Mouse (Mus musculus): Measurements from ENCODE around the gene Irs2.

DNA sequence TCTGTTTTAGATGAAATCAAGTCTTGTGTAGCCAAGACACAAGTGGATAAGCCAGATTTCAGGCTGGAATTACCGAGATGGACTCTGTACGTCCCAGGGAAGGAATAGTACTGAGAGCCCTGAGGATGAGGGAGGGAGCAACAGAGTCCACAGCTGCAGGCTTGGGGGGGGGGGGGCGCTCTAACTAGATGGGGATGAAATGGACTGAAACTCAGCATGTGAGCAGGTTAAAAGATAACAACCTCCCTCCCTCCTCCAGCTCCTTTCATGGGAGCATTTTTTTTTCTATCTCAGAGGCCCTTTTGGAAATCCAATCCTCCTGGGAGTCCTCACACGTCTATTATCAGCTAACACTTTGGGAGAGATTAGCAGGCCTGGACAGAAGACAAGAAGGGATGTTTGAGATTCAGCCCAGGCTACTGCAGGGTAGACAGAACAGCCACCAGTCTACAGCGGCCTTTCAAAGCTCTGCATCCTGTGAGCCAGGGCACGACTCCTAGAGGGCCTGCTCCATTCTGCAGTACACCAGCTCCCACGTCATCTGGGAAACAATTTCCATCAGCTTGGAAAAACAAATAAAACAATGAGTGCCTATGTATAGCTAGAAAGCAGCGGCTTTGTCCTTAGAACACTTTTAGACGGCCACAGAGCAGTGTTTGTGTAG is 50.8 kb downstream of the Irs2 start:
- TF ChIP-seq ZC3H11A (IDR thresholded peaks at IDR 0.05; ENCODE audit: borderline replicate concordance, low read depth, low read length), result no peak
- no peak for TF ChIP-seq ZNF384 (IDR thresholded peaks at IDR 0.05; ENCODE audit: low read depth, low read length)
